Mouse (Mus musculus) limb, embryonic 12.5 days (tissue): Measurements from ENCODE around the gene Tcp11l1. TPM values are rescaled to one million over a fixed set of nuclear protein-coding genes. Genes with fewer than 3 reads are reported as not detected.

Experiments
- ATAC-seq: fragments of 200-750 bp; cut with Nextera tagmentation; 2 replicates; pipeline ENCODE4 v1.8.0; 2017; ENCODE audit warnings: low read depth, moderate TSS enrichment; ENCODE audit not compliant: insufficient number of reproducible peaks, insufficient read depth, low FRiP score, low TSS enrichment
- H3K27ac ChIP-seq: fragments of 300-500 bp; sonication (generic); 2 replicates; pipeline ENCODE4 v1.5.1; 2016; ENCODE audit warnings: mild to moderate bottlenecking, moderate library complexity
- H3K27me3 ChIP-seq: fragments of 300-500 bp; sonication (generic); 2 replicates; pipeline ENCODE4 v1.6.1; 2016; ENCODE audit warnings: mild to moderate bottlenecking, moderate library complexity
- H3K36me3 ChIP-seq: fragments of 300-500 bp; sonication (generic); 2 replicates; pipeline ENCODE4 v1.6.1; 2016; ENCODE audit warnings: mild to moderate bottlenecking, moderate library complexity
- H3K4me1 ChIP-seq: fragments of 300-500 bp; sonication (generic); replicated peaks from 2 replicates; pipeline ENCODE4 v1.6.1; 2016
- H3K4me2 ChIP-seq: fragments of 300-500 bp; sonication (generic); 2 replicates; pipeline ENCODE4 v1.6.1; 2016; ENCODE audit warnings: mild to moderate bottlenecking, moderate library complexity
- H3K4me3 ChIP-seq: fragments of 300-500 bp; sonication (generic); replicated peaks from 2 replicates; pipeline ENCODE4 v1.5.1; 2016; ENCODE audit warnings: mild to moderate bottlenecking
- H3K9ac ChIP-seq: fragments of 300-500 bp; sonication (generic); replicated peaks from 2 replicates; pipeline ENCODE4 v1.6.1; 2016; ENCODE audit warnings: mild to moderate bottlenecking, moderate library complexity
- H3K9me3 ChIP-seq: fragments of 300-500 bp; sonication (generic); 2 replicates; pipeline ENCODE4 v1.6.1; 2016; ENCODE audit warnings: mild to moderate bottlenecking, moderate library complexity
- WGBS: fragments of 180-500 bp; shearing (Covaris S2); methylation state at CpG from one replicate; pipeline ENCODE4 v1.1.7; 2016; 5-methylcytosine and 5-hydroxymethylcytosine counted together
- polyA plus RNA-seq: library from polyadenylated mRNA; unstranded; fragments of >200 nt; fragmentation: Nextera tagmentation; extraction: Ambion mirVana; gene quantifications from 2 replicates; pipeline ENCODE4 v1.2.1, GENCODE M21; 2016

The Tcp11l1 gene
- polyA plus RNA-seq, 1 experiment from 2014 or later, result 79.3 TPM

DNA sequence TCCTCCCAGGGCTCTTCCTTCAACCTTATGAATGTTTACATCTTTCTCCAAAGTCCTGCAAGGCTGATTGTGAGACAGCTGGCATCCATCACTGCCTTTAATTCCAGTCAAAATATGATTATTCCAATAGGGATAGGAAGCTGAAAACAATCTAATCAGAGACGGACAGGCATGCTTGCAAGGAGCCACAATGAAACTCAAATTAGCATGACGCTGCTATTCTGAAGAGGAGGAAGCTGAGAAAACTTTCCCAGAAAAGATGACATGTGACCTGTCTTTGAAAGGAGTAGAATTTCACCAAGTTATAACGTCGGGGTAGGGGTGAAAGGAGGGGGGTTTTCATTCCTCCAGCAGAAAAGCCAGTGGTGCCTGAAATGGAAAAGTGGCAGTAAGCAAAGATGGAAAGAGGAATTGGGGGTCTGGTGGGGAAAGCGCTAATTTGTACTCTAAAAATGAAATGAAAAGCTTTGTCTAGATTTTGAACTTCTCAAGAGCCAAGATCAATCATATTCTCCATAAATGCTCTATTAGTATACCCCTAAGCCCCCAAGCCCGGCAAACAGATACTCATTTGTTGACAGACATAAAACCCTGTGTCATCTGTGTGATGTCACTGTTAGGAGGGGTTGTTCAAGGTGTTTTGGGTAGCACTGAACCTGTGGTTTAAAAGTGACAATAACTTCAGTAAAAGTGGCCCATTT, 1.1 kb downstream of the Tcp11l1 start:
- Histone ChIP-seq H3K36me3 (peaks cover 3% of the 10 kb centered on the region; the same call in 1 of the 2 replicates), H3K9me3 (no peaks in the 10 kb centered on the region), H3K4me2 (peak overlapping the region; percentile 64), H3K27me3 (0 out of 2 replicates have a peak, but pooled peaks cover 6% of the 10 kb centered on the region), H3K27ac (no peak overlapping the region), H3K9ac (peak overlapping the region; percentile 90), H3K4me3 (peak overlapping the region; percentile 87), H3K4me1 (peaks cover 21% of the 10 kb centered on the region)
- 40% methylated on average over 6 of the region's 6 CpGs for WGBS
- no peak for ATAC-seq

- Histone ChIP-seq H3K4me1 (peaks cover 21% of the 10 kb centered on the region), H3K9me3 (no peaks in the 10 kb centered on the region), H3K9ac (no peak overlapping the region), H3K36me3 (peaks cover 11% of the 10 kb centered on the region), H3K4me3 (no peak overlapping the region), H3K27me3 (0 out of 2 replicates have a peak, but pooled peaks cover 6% of the 10 kb centered on the region), H3K27ac (no peak overlapping the region), H3K4me2 (no peak overlapping the region)
- 78% methylated on average over 6 of the region's 6 CpGs for WGBS
- ATAC-seq, result no peak
Measured at GRCm38 (mm10) chr2:104709786-104710337, 2.1 kb downstream of the Tcp11l1 start.

GRCm38 (mm10) chr2:104704355-104704754, 7.6 kb downstream of the Tcp11l1 start:
- 85% methylated on average over 3 of the region's 3 CpGs for WGBS
- Histone ChIP-seq H3K27ac (no peak overlapping the region), H3K36me3 (peaks cover 21% of the 10 kb centered on the region), H3K4me3 (no peak overlapping the region), H3K9me3 (no peaks in the 10 kb centered on the region), H3K4me1 (peaks cover 7% of the 10 kb centered on the region; the same call in 1 of the 2 replicates), H3K27me3 (no peaks in the 10 kb centered on the region), H3K9ac (no peak overlapping the region), H3K4me2 (no peak overlapping the region)
- ATAC-seq, result no peak

DNA sequence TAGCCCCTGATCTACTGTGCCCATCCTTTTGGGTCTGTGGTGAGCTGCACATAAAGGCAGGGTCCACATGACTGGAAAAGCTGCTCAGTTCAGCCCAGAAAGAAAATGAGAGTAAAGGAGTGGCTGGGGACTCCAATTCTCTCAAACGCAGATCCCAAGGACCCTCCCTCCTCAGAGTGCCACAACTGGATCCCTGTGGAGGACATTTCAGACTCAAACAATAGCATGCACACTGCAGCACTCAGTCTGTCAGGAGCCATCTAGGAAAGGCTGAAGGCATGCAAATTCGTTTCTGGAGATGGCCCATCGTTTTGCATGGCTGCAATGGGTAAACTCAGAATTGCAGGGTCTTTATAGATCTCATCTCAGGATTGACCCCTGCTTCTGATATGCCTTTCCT, 8.8 kb downstream of the Tcp11l1 start:
- H3K9me3 ChIP-seq, result no peaks in the 10 kb centered on the region
- WGBS, result 79% methylated on average over 3 of the region's 3 CpGs
- no peak overlapping the region for H3K4me2 ChIP-seq
- peaks cover 7% of the 10 kb centered on the region; the same call in 1 of the 2 replicates for H3K4me1 ChIP-seq
- H3K36me3 ChIP-seq, result peaks cover 23% of the 10 kb centered on the region
- no peaks in the 10 kb centered on the region for H3K27me3 ChIP-seq
- ATAC-seq, result no peak
- H3K9ac ChIP-seq, result no peak overlapping the region
- no peak overlapping the region for H3K4me3 ChIP-seq
- H3K27ac ChIP-seq, result no peak overlapping the region

DNA sequence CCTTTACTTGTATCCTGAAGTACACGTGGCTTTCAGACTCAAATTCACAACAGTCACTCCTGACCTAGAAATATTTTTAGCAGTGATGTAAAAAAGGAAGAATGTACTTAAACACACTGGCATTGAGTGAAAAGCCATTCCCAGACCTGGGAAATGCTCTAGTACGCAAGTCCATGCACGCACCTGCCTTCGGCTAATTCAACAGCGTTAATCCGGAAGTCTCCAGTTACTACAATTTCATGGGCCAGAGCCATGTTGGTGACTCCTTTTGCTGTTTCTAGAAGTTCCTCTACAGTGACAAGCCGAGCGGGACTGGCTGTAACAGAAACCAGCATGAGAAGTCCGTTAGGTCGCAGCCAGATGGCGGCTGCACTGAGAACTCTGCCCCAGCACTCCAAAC, 12.3 kb downstream of the Tcp11l1 start:
- Histone ChIP-seq H3K4me2 (no peak overlapping the region), H3K4me1 (no peaks in the 10 kb centered on the region), H3K36me3 (peaks cover 15% of the 10 kb centered on the region), H3K27ac (no peak overlapping the region), H3K27me3 (no peaks in the 10 kb centered on the region), H3K9ac (no peak overlapping the region), H3K9me3 (no peaks in the 10 kb centered on the region), H3K4me3 (no peak overlapping the region)
- no peak for ATAC-seq
- 67% methylated on average over 11 of the region's 11 CpGs for WGBS

DNA sequence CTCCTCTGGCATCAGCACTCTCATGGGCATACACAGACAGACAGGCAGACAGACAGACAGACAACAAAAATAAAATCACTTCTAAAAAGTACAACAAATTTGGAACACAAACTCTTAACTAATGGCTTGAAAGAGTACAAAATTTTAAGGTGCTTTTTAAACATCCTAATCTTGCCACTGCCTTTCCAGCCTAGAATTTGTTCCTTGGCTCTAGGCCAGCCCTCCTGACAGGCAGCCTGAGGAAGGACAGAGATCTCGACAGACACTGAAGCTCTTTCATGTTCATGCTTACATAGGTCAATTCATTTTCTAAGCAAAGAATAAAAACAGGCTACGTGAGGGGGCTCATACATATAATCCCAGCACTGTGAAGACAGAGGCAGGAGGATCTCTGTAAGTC, 19.4 kb downstream of the Tcp11l1 start:
- WGBS, result 81% methylated on average over 2 of the region's 2 CpGs
- H3K9me3 ChIP-seq, result no peaks in the 10 kb centered on the region
- no peak for ATAC-seq
- H3K27ac ChIP-seq, result no peak overlapping the region
- H3K4me3 ChIP-seq, result no peak overlapping the region
- H3K36me3 ChIP-seq, result peaks cover 4% of the 10 kb centered on the region; the same call in 1 of the 2 replicates
- no peaks in the 10 kb centered on the region for H3K4me1 ChIP-seq
- no peaks in the 10 kb centered on the region for H3K27me3 ChIP-seq
- H3K4me2 ChIP-seq, result no peak overlapping the region
- H3K9ac ChIP-seq, result no peak overlapping the region

DNA sequence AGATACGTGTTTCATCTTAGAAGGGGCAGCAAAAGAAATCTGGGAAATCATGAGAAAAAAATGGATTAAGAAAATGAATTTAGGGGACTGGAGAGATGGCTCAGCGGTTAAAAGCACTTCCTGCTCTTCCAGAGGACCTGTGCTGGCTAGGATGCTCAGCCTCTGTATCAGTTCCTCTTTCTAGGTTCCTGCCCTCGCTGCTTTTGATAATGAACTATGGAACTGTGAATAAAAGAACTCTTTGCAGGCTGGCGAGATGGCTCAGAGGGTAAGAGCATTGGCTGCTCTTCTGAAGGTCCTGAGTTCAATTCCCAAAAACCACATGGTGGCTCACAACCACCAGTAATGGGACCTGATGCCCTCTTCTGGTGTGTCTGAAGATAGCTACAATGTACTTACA, 21.2 kb downstream of the Tcp11l1 start:
- Histone ChIP-seq H3K27me3 (no peaks in the 10 kb centered on the region), H3K9me3 (no peaks in the 10 kb centered on the region), H3K4me1 (no peaks in the 10 kb centered on the region), H3K27ac (no peak overlapping the region), H3K9ac (no peak overlapping the region), H3K36me3 (no peaks in the 10 kb centered on the region; the same call in 1 of the 2 replicates), H3K4me2 (no peak overlapping the region), H3K4me3 (no peak overlapping the region)
- no peak for ATAC-seq
- 87% methylated on average over 4 of the region's 4 CpGs for WGBS

- WGBS, result 86% methylated on average over 8 of the region's 8 CpGs
- no peak overlapping the region for H3K4me3 ChIP-seq
- H3K9me3 ChIP-seq, result no peaks in the 10 kb centered on the region
- H3K27me3 ChIP-seq, result no peaks in the 10 kb centered on the region
- peaks cover 13% of the 10 kb centered on the region for H3K36me3 ChIP-seq
- no peaks in the 10 kb centered on the region for H3K4me1 ChIP-seq
- no peak overlapping the region for H3K4me2 ChIP-seq
- ATAC-seq, result no peak
- H3K27ac ChIP-seq, result no peak overlapping the region
- H3K9ac ChIP-seq, result no peak overlapping the region
Measured at GRCm38 (mm10) chr2:104688724-104689123, 23.2 kb downstream of the Tcp11l1 start.

DNA sequence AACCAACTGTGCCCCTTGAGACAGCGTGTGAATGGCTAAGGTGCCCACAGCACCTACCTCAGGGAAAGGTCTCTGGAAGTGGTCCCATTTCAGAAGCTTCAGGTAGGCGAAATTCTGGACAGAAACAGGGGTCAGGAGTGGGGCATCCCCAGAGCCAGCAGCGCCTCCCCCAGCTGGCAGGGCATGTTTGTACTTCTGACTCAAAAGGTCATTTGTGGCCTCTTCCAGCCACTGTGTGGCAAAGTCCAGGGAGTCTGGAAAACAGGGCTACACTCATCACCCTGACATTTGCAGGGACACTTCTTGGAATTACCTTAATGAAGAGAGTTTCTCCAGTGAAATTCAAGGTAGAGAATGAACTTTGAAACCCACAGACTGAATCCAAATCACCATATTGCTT, 23.6 kb downstream of the Tcp11l1 start:
- WGBS, result 84% methylated on average over 3 of the region's 3 CpGs
- Histone ChIP-seq H3K27ac (no peak overlapping the region), H3K9ac (no peak overlapping the region), H3K4me2 (no peak overlapping the region), H3K36me3 (peaks cover 17% of the 10 kb centered on the region), H3K27me3 (no peaks in the 10 kb centered on the region), H3K4me3 (no peak overlapping the region), H3K4me1 (no peaks in the 10 kb centered on the region), H3K9me3 (no peaks in the 10 kb centered on the region)
- no peak for ATAC-seq

GRCm38 (mm10) chr2:104687261-104687660, 24.7 kb downstream of the Tcp11l1 start:
- H3K9ac ChIP-seq, result no peak overlapping the region
- WGBS, result 81% methylated on average over 3 of the region's 3 CpGs
- H3K27ac ChIP-seq, result no peak overlapping the region

GRCm38 (mm10) chr2:104685418-104685817, 26.6 kb downstream of the Tcp11l1 start:
- H3K9ac ChIP-seq, result no peak overlapping the region
- H3K9me3 ChIP-seq, result no peaks in the 10 kb centered on the region
- 7% methylated on average over 13 of the region's 13 CpGs for WGBS
- H3K4me3 ChIP-seq, result no peak overlapping the region
- H3K36me3 ChIP-seq, result peaks cover 43% of the 10 kb centered on the region
- H3K27me3 ChIP-seq, result no peaks in the 10 kb centered on the region
- no peak overlapping the region for H3K27ac ChIP-seq
- H3K4me1 ChIP-seq, result peaks cover under 1% of the 10 kb centered on the region; the same call in 1 of the 2 replicates
- H3K4me2 ChIP-seq, result no peak overlapping the region
- peak; percentile 85 for ATAC-seq

More at GRCm38 (mm10) chr2:104687261-104687660, 24.7 kb downstream of the Tcp11l1 start:
- Histone ChIP-seq H3K36me3 (peaks cover 27% of the 10 kb centered on the region), H3K4me2 (no peak overlapping the region), H3K4me3 (no peak overlapping the region), H3K27me3 (no peaks in the 10 kb centered on the region), H3K4me1 (no peaks in the 10 kb centered on the region), H3K9me3 (no peaks in the 10 kb centered on the region)
- ATAC-seq, result no peak
